Mouse (Mus musculus) hindbrain, embryonic 13.5 days (tissue): ENCODE data around the gene Ugt2b5. TPM values are rescaled to one million over a fixed set of nuclear protein-coding genes. Genes with fewer than 3 reads are reported as not detected.
"Not testable (repeated sequence)": the region's sequence is repeated elsewhere in the genome, so short reads cannot be mapped to it uniquely, and the experiment has no call there.

Source experiments
- ATAC-seq: fragments of 200-750 bp; cut with Nextera tagmentation; 2 replicates; pipeline ENCODE4 v1.8.0; 2017; ENCODE audit warnings: moderate TSS enrichment; ENCODE audit not compliant: low FRiP score
- H3K27ac ChIP-seq: fragments of 300-500 bp; sonication (generic); 2 replicates; pipeline ENCODE4 v1.5.1; 2015; ENCODE audit warnings: inconsistent platforms, mild to moderate bottlenecking, moderate library complexity
- H3K27me3 ChIP-seq: fragments of 300-500 bp; sonication (generic); 2 replicates; pipeline ENCODE4 v1.6.1; 2015; ENCODE audit warnings: mild to moderate bottlenecking, inconsistent platforms
- H3K36me3 ChIP-seq: fragments of 300-500 bp; sonication (generic); 2 replicates; pipeline ENCODE4 v1.6.1; 2015; ENCODE audit warnings: mild to moderate bottlenecking, inconsistent platforms
- H3K4me1 ChIP-seq: fragments of 300-500 bp; sonication (generic); replicated peaks from 2 replicates; pipeline ENCODE4 v1.6.1; 2015; ENCODE audit warnings: inconsistent platforms
- H3K4me2 ChIP-seq: fragments of 300-500 bp; sonication (generic); 2 replicates; pipeline ENCODE4 v1.6.1; 2015; ENCODE audit warnings: inconsistent platforms, mild to moderate bottlenecking, moderate library complexity
- H3K4me3 ChIP-seq: fragments of 300-500 bp; sonication (generic); 2 replicates; pipeline ENCODE4 v1.5.1; 2015; ENCODE audit warnings: mild to moderate bottlenecking, inconsistent platforms
- H3K9ac ChIP-seq: fragments of 300-500 bp; sonication (generic); 2 replicates; pipeline ENCODE4 v1.6.1; 2015; ENCODE audit warnings: mild to moderate bottlenecking, inconsistent platforms
- H3K9me3 ChIP-seq: fragments of 300-500 bp; sonication (generic); 2 replicates; pipeline ENCODE4 v1.6.1; 2016; ENCODE audit warnings: inconsistent platforms
- WGBS: fragments of 180-500 bp; shearing (Covaris S2); methylation state at CpG from one replicate; pipeline ENCODE4 v1.1.7; 2015; 5-methylcytosine and 5-hydroxymethylcytosine counted together
- polyA plus RNA-seq: library from polyadenylated mRNA; unstranded; fragments of >200 nt; fragmentation: Nextera tagmentation; extraction: Ambion mirVana; gene quantifications from 2 replicates; pipeline ENCODE4 v1.2.1, GENCODE M21; 2015

Gene Ugt2b5
- 0.10 and 0.12 TPM in 2 replicates for polyA plus RNA-seq

GRCm38 (mm10) chr5:87140196-87140595 lies at the start of gene Ugt2b5:
Ugt2b5 (minus strand) TSS chr5:87140318.
- WGBS: 98% methylated on average over 2 of the region's 2 CpGs

DNA sequence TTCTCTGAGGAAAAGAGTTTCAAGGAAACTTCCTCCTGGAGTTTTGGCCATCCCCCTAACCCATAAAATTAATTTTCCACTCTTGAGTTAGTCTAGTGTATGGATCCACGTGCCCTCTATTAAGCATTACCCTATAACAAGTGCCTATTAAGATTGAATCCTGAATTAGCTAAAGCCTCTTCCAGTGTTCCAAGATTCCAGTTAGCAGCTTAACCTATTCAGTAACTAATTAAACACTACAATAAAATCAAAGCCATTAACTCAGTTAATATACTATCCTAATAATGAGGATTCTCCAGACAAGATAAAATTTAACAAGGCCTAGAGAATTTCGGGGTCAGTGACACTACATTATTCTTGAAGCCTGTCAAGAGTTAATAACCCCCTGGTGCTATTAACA lies 35.7 kb upstream of the Ugt2b5 start:
- H3K9me3 ChIP-seq, H3K4me3 ChIP-seq, H3K27me3 ChIP-seq, H3K4me2 ChIP-seq, H3K36me3 ChIP-seq, H3K27ac ChIP-seq, H3K4me1 ChIP-seq, H3K9ac ChIP-seq, ATAC-seq: not testable (repeated sequence)
- 51% methylated on average over 2 of the region's 2 CpGs for WGBS

More at GRCm38 (mm10) chr5:87140196-87140595, at the start of gene Ugt2b5:
- H3K4me1 ChIP-seq, ATAC-seq, H3K4me2 ChIP-seq, H3K27me3 ChIP-seq, H3K4me3 ChIP-seq, H3K36me3 ChIP-seq, H3K27ac ChIP-seq, H3K9ac ChIP-seq, H3K9me3 ChIP-seq: not testable (repeated sequence)

DNA sequence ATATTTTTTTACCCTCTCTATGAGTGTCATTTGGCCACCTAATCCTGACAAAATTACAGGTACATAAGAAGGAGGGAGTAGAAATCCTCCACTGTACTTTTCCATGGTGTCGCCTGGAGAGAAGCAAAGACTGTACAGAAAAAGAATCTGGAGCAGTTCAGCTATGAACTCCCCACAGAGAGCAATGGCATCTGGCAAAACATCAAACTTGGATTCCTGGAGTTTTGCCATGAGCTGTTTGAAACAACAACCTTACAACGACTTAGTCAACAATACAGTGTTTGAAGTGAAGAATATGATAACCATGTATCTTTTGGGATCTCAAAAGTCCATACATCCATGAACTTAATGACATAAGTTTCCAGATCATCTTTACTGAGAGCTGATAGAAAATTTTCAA lies 34.6 kb upstream of the Ugt2b5 start:
- Histone ChIP-seq H3K4me3 (no peak overlapping the region), H3K27ac (no peak overlapping the region), H3K27me3 (no peaks in the 10 kb centered on the region), H3K36me3 (no peaks in the 10 kb centered on the region), H3K4me2 (no peak overlapping the region), H3K9ac (no peak overlapping the region), H3K4me1 (no peaks in the 10 kb centered on the region), H3K9me3 (no peaks in the 10 kb centered on the region)
- ATAC-seq: no peak
- WGBS: 81% methylated on average over 2 of the region's 2 CpGs

GRCm38 (mm10) chr5:87147741-87148454 lies 7.8 kb upstream of the Ugt2b5 start:
- WGBS: 88% methylated on average over 8 of the region's 8 CpGs
- Histone ChIP-seq H3K9me3 (no peaks in the 10 kb centered on the region), H3K4me3 (no peak overlapping the region), H3K27me3 (no peaks in the 10 kb centered on the region), H3K9ac (no peak overlapping the region), H3K4me2 (no peak overlapping the region), H3K27ac (no peak overlapping the region), H3K36me3 (no peaks in the 10 kb centered on the region), H3K4me1 (no peaks in the 10 kb centered on the region)
- ATAC-seq: no peak

- ATAC-seq: peak; percentile 80
- H3K4me1 ChIP-seq: no peaks in the 10 kb centered on the region
- 30% methylated on average over 3 of the region's 3 CpGs for WGBS
Observed at GRCm38 (mm10) chr5:87142865-87143456, 2.8 kb upstream of the Ugt2b5 start.

GRCm38 (mm10) chr5:87103697-87104096 lies 36.4 kb downstream of the Ugt2b5 start:
- not testable (repeated sequence) for H3K9me3 ChIP-seq, H3K36me3 ChIP-seq, H3K4me2 ChIP-seq, H3K4me3 ChIP-seq, ATAC-seq, H3K9ac ChIP-seq, H3K27me3 ChIP-seq, H3K4me1 ChIP-seq, H3K27ac ChIP-seq
- 100% methylated on average over 1 of the region's 1 CpGs for WGBS

More at GRCm38 (mm10) chr5:87142865-87143456, 2.8 kb upstream of the Ugt2b5 start:
- Histone ChIP-seq H3K36me3 (no peaks in the 10 kb centered on the region), H3K27ac (no peak overlapping the region), H3K9me3 (no peaks in the 10 kb centered on the region), H3K27me3 (no peaks in the 10 kb centered on the region), H3K4me2 (no peak overlapping the region), H3K4me3 (no peak overlapping the region), H3K9ac (no peak overlapping the region)

- H3K9me3 ChIP-seq: no peaks in the 10 kb centered on the region
- no peak within 1 kb of the TSS for H3K9ac ChIP-seq
- H3K27me3 ChIP-seq: no peaks in the 10 kb centered on the region
- no peaks in the 10 kb centered on the region for H3K4me1 ChIP-seq
- H3K36me3 ChIP-seq: no peaks in the 10 kb centered on the region
- 84% methylated on average over 1 of the region's 1 CpGs for WGBS
- H3K4me2 ChIP-seq: no peak within 1 kb of the TSS
- no peak within 1 kb of the TSS for H3K27ac ChIP-seq
- no peak for ATAC-seq
- no peak within 1 kb of the TSS for H3K4me3 ChIP-seq
Observed at GRCm38 (mm10) chr5:87092346-87093027, 47.6 kb downstream of the Ugt2b5 start, which contains the start of gene Ugt2b36. Ugt2b36 (minus strand) TSS chr5:87092555.

DNA sequence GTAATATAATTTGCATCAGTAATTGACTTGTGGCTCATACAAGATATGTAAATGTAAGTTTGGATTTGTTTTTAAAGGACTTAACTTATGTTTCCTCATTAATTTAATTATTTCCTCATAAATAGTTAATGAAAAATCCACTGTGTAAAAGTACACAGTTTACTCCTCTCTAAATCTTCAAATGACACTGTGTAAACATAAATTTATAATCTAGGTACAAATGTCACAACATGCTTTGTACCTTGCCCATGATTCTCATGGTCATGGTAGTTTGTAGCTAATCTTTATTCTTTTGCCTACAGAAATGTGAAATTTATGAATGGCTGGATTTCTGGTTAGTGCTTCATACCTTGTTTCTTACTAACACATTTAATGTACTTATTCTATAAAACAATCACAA lies 49.0 kb downstream of the Ugt2b5 start:
- H3K4me3 ChIP-seq: no peak overlapping the region
- no peaks in the 10 kb centered on the region for H3K4me1 ChIP-seq
- no peaks in the 10 kb centered on the region for H3K9me3 ChIP-seq
- no peak for ATAC-seq
- H3K36me3 ChIP-seq: no peaks in the 10 kb centered on the region
- no peak overlapping the region for H3K4me2 ChIP-seq
- H3K27me3 ChIP-seq: no peaks in the 10 kb centered on the region
- H3K9ac ChIP-seq: no peak overlapping the region
- no peak overlapping the region for H3K27ac ChIP-seq

GRCm38 (mm10) chr5:87089264-87089663 lies 50.9 kb downstream of the Ugt2b5 start:
- H3K4me2 ChIP-seq: no peak overlapping the region
- no peaks in the 10 kb centered on the region for H3K27me3 ChIP-seq
- no peaks in the 10 kb centered on the region for H3K9me3 ChIP-seq
- H3K4me1 ChIP-seq: no peaks in the 10 kb centered on the region
- no peak for ATAC-seq
- no peaks in the 10 kb centered on the region for H3K36me3 ChIP-seq
- H3K4me3 ChIP-seq: no peak overlapping the region
- H3K27ac ChIP-seq: no peak overlapping the region
- no peak overlapping the region for H3K9ac ChIP-seq

GRCm38 (mm10) chr5:87086269-87086668 lies 53.8 kb downstream of the Ugt2b5 start:
- Histone ChIP-seq H3K4me1 (no peaks in the 10 kb centered on the region), H3K9ac (no peak overlapping the region), H3K27me3 (no peaks in the 10 kb centered on the region), H3K27ac (no peak overlapping the region), H3K36me3 (no peaks in the 10 kb centered on the region), H3K4me3 (no peak overlapping the region), H3K4me2 (no peak overlapping the region), H3K9me3 (no peaks in the 10 kb centered on the region)
- no peak for ATAC-seq
- WGBS: 80% methylated on average over 3 of the region's 3 CpGs
